Mouse (Mus musculus): Measurements from ENCODE around the gene Rbfox3. TPM values are rescaled to one million over a fixed set of nuclear protein-coding genes. Genes with fewer than 3 reads are reported as not detected.

Gene Rbfox3
- polyA plus RNA-seq, 1 experiment from 2014 or later: 0.97 TPM

- no peak for DNase-seq (ENCODE audit: low spot score)
- H3K27ac ChIP-seq (ENCODE audit: low read length): no peak overlapping the region
- WGBS: 83% methylated on average over 7 of the region's 7 CpGs
Measured at GRCm38 (mm10) chr11:118491230-118491629, 420.2 kb downstream of the Rbfox3 start.

DNA sequence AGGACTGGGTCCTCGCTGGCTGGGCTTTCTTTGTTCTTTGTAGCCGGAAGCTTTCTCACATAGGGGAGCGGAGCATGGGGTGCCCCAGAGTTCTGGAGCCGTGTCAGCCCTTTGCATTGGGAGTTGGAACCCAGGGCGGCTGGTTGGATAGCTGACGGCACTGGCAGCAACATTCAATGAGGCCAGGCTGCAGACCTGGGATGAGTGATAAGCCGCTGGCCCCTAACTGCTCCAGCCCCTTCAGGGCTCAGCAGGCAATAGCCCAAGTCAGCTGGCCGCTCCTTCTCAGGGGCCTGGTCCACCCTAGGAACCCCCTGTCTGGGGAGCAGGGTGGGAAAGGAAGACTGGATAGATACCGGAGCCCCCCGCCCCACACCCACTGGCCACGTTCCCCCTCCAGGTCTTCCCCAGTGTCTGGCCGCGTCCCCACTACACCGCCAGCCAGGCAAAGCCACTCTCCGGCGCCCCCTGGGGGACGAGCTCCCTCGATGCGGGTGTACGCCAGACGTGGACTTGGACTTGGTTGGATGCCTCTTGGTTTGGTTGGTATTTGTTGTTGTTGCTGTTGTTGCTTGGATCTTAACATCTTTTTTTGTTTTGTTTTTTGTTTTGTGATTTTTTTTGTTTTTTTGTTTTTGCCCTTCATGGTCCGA lies 420.7 kb downstream of the Rbfox3 start:
- no peak overlapping the region for H3K27ac ChIP-seq (ENCODE audit: low read length)
- H3K36me3 ChIP-seq (ENCODE audit: insufficient read depth, low read length): no peaks in the 10 kb centered on the region
- no peaks in the 10 kb centered on the region for H3K4me1 ChIP-seq (ENCODE audit: insufficient read depth, low read depth, low read length)
- no peak overlapping the region for H3K4me3 ChIP-seq (ENCODE audit: low read depth, low read length)
- TF ChIP-seq CTCF (IDR thresholded peaks at IDR 0.05): peak; percentile 93
- TF ChIP-seq EP300 (IDR thresholded peaks at IDR 0.05): no peak
- H3K9me3 ChIP-seq (ENCODE audit: low read length): no peaks in the 10 kb centered on the region
- H3K9ac ChIP-seq (replicated peaks; ENCODE audit: low read depth): no peak overlapping the region
- H3K27me3 ChIP-seq (replicated peaks; ENCODE audit: insufficient read depth, low read length): no peaks in the 10 kb centered on the region
- peak overlapping the region; percentile 34; the same call in 1 of the 2 replicates for H3K4me2 ChIP-seq (replicated peaks; ENCODE audit: low read depth, low read length)
- peak; percentile 43; the same call in 1 of the 2 replicates for ATAC-seq
- DNase-seq (ENCODE audit: low spot score): peak; percentile 57
- WGBS: 20% methylated on average over 18 of the region's 22 CpGs

More at GRCm38 (mm10) chr11:118491230-118491629, 420.2 kb downstream of the Rbfox3 start:
- no peak overlapping the region for H3K4me3 ChIP-seq (ENCODE audit: low read depth, low read length)
- H3K9ac ChIP-seq (replicated peaks; ENCODE audit: low read depth): no peak overlapping the region
- no peaks in the 10 kb centered on the region for H3K9me3 ChIP-seq (ENCODE audit: low read length)
- H3K36me3 ChIP-seq (ENCODE audit: insufficient read depth, low read length): no peaks in the 10 kb centered on the region
- H3K4me2 ChIP-seq (replicated peaks; ENCODE audit: low read depth, low read length): no peak overlapping the region
- no peak for TF ChIP-seq CTCF (IDR thresholded peaks at IDR 0.05)
- TF ChIP-seq EP300 (IDR thresholded peaks at IDR 0.05): no peak
- H3K27me3 ChIP-seq (replicated peaks; ENCODE audit: insufficient read depth, low read length): no peaks in the 10 kb centered on the region
- ATAC-seq: no peak
- no peaks in the 10 kb centered on the region for H3K4me1 ChIP-seq (ENCODE audit: insufficient read depth, low read depth, low read length)

- WGBS: 85% methylated on average over 12 of the region's 12 CpGs
- no peaks in the 10 kb centered on the region for H3K9me3 ChIP-seq (ENCODE audit: low read length)
- H3K4me3 ChIP-seq (ENCODE audit: low read depth, low read length): no peak overlapping the region
- no peaks in the 10 kb centered on the region for H3K4me1 ChIP-seq (ENCODE audit: insufficient read depth, low read depth, low read length)
- ATAC-seq: no peak
- H3K27me3 ChIP-seq (replicated peaks; ENCODE audit: insufficient read depth, low read length): no peaks in the 10 kb centered on the region
- H3K27ac ChIP-seq (ENCODE audit: low read length): no peak overlapping the region
- no peak for TF ChIP-seq EP300 (IDR thresholded peaks at IDR 0.05)
- no peak for TF ChIP-seq CTCF (IDR thresholded peaks at IDR 0.05)
- no peak overlapping the region for H3K4me2 ChIP-seq (replicated peaks; ENCODE audit: low read depth, low read length)
- DNase-seq (ENCODE audit: low spot score): no peak
- no peak overlapping the region for H3K9ac ChIP-seq (replicated peaks; ENCODE audit: low read depth)
- H3K36me3 ChIP-seq (ENCODE audit: insufficient read depth, low read length): peaks cover 5% of the 10 kb centered on the region; the same call in 1 of the 2 replicates
Measured at GRCm38 (mm10) chr11:118488907-118489270, 422.5 kb downstream of the Rbfox3 start.

- H3K27ac ChIP-seq (ENCODE audit: low read length): no peak overlapping the region
Measured at GRCm38 (mm10) chr11:118488191-118488906, 423.0 kb downstream of the Rbfox3 start.

GRCm38 (mm10) chr11:118486881-118487772 lies 424.3 kb downstream of the Rbfox3 start:
- H3K27me3 ChIP-seq (replicated peaks; ENCODE audit: insufficient read depth, low read length): no peaks in the 10 kb centered on the region
- H3K36me3 ChIP-seq (ENCODE audit: insufficient read depth, low read length): peaks cover 5% of the 10 kb centered on the region; the same call in 1 of the 2 replicates
- H3K27ac ChIP-seq (ENCODE audit: low read length): no peak overlapping the region
- H3K9ac ChIP-seq (replicated peaks; ENCODE audit: low read depth): no peak overlapping the region
- WGBS: 69% methylated on average over 29 of the region's 29 CpGs
- DNase-seq (ENCODE audit: low spot score) (no peak), ATAC-seq (no peak)
- no peak for TF ChIP-seq CTCF (IDR thresholded peaks at IDR 0.05)
- TF ChIP-seq EP300 (IDR thresholded peaks at IDR 0.05): no peak
- no peaks in the 10 kb centered on the region for H3K4me1 ChIP-seq (ENCODE audit: insufficient read depth, low read depth, low read length)
- no peak overlapping the region for H3K4me3 ChIP-seq (ENCODE audit: low read depth, low read length)
- no peak overlapping the region for H3K4me2 ChIP-seq (replicated peaks; ENCODE audit: low read depth, low read length)
- H3K9me3 ChIP-seq (ENCODE audit: low read length): no peaks in the 10 kb centered on the region

More at GRCm38 (mm10) chr11:118488191-118488906, 423.0 kb downstream of the Rbfox3 start:
- H3K36me3 ChIP-seq (ENCODE audit: insufficient read depth, low read length): peaks cover 5% of the 10 kb centered on the region; the same call in 1 of the 2 replicates
- no peaks in the 10 kb centered on the region for H3K27me3 ChIP-seq (replicated peaks; ENCODE audit: insufficient read depth, low read length)
- H3K4me3 ChIP-seq (ENCODE audit: low read depth, low read length): no peak overlapping the region
- H3K9ac ChIP-seq (replicated peaks; ENCODE audit: low read depth): no peak overlapping the region
- TF ChIP-seq EP300 (IDR thresholded peaks at IDR 0.05) (no peak), CTCF (IDR thresholded peaks at IDR 0.05) (peak; percentile 48)
- 70% methylated on average over 8 of the region's 8 CpGs for WGBS
- H3K4me2 ChIP-seq (replicated peaks; ENCODE audit: low read depth, low read length): no peak overlapping the region
- no peaks in the 10 kb centered on the region for H3K9me3 ChIP-seq (ENCODE audit: low read length)
- no peaks in the 10 kb centered on the region for H3K4me1 ChIP-seq (ENCODE audit: insufficient read depth, low read depth, low read length)
- no peak for DNase-seq (ENCODE audit: low spot score)
- no peak for ATAC-seq

- Histone ChIP-seq H3K4me2 (replicated peaks; ENCODE audit: low read depth, low read length) (no peak overlapping the region), H3K36me3 (ENCODE audit: insufficient read depth, low read length) (peaks cover 5% of the 10 kb centered on the region; the same call in 1 of the 2 replicates), H3K27ac (ENCODE audit: low read length) (no peak overlapping the region), H3K9ac (replicated peaks; ENCODE audit: low read depth) (no peak overlapping the region), H3K9me3 (ENCODE audit: low read length) (no peaks in the 10 kb centered on the region), H3K27me3 (replicated peaks; ENCODE audit: insufficient read depth, low read length) (no peaks in the 10 kb centered on the region), H3K4me1 (ENCODE audit: insufficient read depth, low read depth, low read length) (no peaks in the 10 kb centered on the region), H3K4me3 (ENCODE audit: low read depth, low read length) (no peak overlapping the region)
- WGBS: 82% methylated on average over 6 of the region's 6 CpGs
- DNase-seq (ENCODE audit: low spot score): no peak
- no peak for ATAC-seq
- no peak for TF ChIP-seq EP300 (IDR thresholded peaks at IDR 0.05)
- TF ChIP-seq CTCF (IDR thresholded peaks at IDR 0.05): no peak
Measured at GRCm38 (mm10) chr11:118486281-118486680, 425.1 kb downstream of the Rbfox3 start.

All from lung, postnatal 0 days (tissue).